Mouse (Mus musculus): Measurements from ENCODE around the gene Foxj1. TPM values are rescaled to one million over a fixed set of nuclear protein-coding genes. Genes with fewer than 3 reads are reported as not detected.

Foxj1 gene
- polyA plus RNA-seq, 1 experiment from 2014 or later, result 2.9 TPM

DNA sequence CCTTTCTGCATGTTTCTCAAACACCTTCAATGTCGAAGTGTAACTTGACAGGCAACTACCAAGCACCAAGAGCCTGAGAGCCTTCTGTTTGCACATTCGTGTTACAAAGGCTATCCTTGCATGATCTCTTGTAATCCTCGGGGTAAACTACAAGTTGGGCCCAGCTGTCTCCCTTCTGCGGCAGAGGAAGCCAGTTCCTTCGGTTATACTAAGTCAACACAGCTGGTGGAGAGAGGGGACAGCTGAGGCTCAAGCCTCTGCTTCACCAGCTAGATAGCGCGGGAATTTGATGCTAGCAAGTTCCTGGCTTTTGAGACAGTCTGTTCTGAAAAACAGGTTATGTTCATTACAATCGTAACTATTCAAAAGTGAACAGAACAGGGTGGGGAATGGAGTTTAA lies 22.8 kb downstream of the Foxj1 start:
- no peaks in the 10 kb centered on the region; the same call in 1 of the 2 replicates for H3K27me3 ChIP-seq
- no peak overlapping the region for H3K9ac ChIP-seq
- 0 out of 2 replicates have a peak, but pooled peaks have one; percentile 52 for ATAC-seq (replicated peaks; ENCODE audit: low FRiP score)
- peaks cover 5% of the 10 kb centered on the region; the same call in 1 of the 2 replicates for H3K4me1 ChIP-seq
- H3K27ac ChIP-seq, result no peak overlapping the region
- 43% methylated on average over 8 of the region's 8 CpGs for WGBS
- H3K4me2 ChIP-seq, result no peak overlapping the region
- H3K4me3 ChIP-seq (replicated peaks), result no peak overlapping the region
- no peaks in the 10 kb centered on the region for H3K36me3 ChIP-seq
- H3K9me3 ChIP-seq (replicated peaks), result no peaks in the 10 kb centered on the region

- 52% methylated on average over 8 of the region's 8 CpGs for WGBS
- H3K4me2 ChIP-seq, result no peak overlapping the region
- no peaks in the 10 kb centered on the region for H3K36me3 ChIP-seq
- H3K9me3 ChIP-seq (replicated peaks), result no peaks in the 10 kb centered on the region
- H3K4me3 ChIP-seq (replicated peaks), result no peak overlapping the region
- no peaks in the 10 kb centered on the region; the same call in 1 of the 2 replicates for H3K27me3 ChIP-seq
- H3K9ac ChIP-seq, result no peak overlapping the region
- H3K27ac ChIP-seq, result no peak overlapping the region
- H3K4me1 ChIP-seq, result peaks cover 11% of the 10 kb centered on the region
- no peak for ATAC-seq (replicated peaks; ENCODE audit: low FRiP score)
Measured at GRCm38 (mm10) chr11:116311169-116311568, 24.0 kb downstream of the Foxj1 start.

GRCm38 (mm10) chr11:116309601-116310000 lies 25.6 kb downstream of the Foxj1 start:
- no peak overlapping the region for H3K4me3 ChIP-seq (replicated peaks)
- H3K9ac ChIP-seq, result no peak overlapping the region
- H3K4me1 ChIP-seq, result peaks cover 16% of the 10 kb centered on the region
- H3K27me3 ChIP-seq, result no peaks in the 10 kb centered on the region; the same call in 1 of the 2 replicates
- peaks cover 8% of the 10 kb centered on the region for H3K36me3 ChIP-seq
- 72% methylated on average over 3 of the region's 3 CpGs for WGBS
- no peak for ATAC-seq (replicated peaks; ENCODE audit: low FRiP score)
- no peak overlapping the region for H3K27ac ChIP-seq
- H3K4me2 ChIP-seq, result no peak overlapping the region
- H3K9me3 ChIP-seq (replicated peaks), result no peaks in the 10 kb centered on the region

DNA sequence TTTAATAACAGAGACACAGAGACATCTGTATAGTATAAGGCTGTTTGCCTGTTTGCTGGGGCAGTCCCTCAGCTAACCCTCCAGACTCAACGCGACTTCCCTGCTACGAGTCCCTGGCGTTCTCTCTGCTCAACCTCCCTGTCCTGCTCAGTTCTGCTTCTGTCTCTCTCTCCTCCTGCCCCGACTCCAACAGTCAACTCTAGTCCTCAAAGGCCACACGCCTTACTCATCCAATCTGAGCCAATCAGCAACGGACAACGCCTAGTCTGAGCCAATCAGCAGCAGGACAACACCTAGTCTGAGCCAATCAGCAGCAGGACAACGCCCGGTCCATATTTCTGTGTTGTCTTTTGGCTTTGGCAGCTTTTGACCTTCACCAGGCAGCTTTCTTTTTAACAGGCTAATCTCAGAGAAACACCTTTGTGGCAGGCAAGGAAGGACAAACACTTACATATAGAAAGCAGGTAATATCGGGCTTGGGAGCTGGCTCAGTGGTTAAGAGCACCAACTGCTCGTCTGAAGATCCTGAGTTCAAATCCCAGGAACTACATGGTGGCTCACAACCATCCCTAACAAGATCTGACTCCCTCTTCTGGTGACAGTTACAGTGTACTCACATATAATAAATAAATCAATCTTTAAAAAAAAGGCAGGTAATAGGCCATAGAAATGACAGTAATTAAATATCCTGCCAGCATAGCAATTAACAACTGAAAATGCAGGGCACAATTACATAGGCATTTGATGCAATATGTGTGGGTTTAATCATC lies 27.3 kb downstream of the Foxj1 start:
- H3K4me3 ChIP-seq (replicated peaks), result no peak overlapping the region
- H3K4me1 ChIP-seq, result peaks cover 16% of the 10 kb centered on the region
- no peaks in the 10 kb centered on the region; the same call in 1 of the 2 replicates for H3K27me3 ChIP-seq
- H3K9ac ChIP-seq, result no peak overlapping the region
- ATAC-seq (replicated peaks; ENCODE audit: low FRiP score), result no peak
- no peak overlapping the region for H3K27ac ChIP-seq
- H3K9me3 ChIP-seq (replicated peaks), result no peaks in the 10 kb centered on the region
- H3K36me3 ChIP-seq, result peaks cover 25% of the 10 kb centered on the region
- no peak overlapping the region for H3K4me2 ChIP-seq
- 92% methylated on average over 12 of the region's 12 CpGs for WGBS

DNA sequence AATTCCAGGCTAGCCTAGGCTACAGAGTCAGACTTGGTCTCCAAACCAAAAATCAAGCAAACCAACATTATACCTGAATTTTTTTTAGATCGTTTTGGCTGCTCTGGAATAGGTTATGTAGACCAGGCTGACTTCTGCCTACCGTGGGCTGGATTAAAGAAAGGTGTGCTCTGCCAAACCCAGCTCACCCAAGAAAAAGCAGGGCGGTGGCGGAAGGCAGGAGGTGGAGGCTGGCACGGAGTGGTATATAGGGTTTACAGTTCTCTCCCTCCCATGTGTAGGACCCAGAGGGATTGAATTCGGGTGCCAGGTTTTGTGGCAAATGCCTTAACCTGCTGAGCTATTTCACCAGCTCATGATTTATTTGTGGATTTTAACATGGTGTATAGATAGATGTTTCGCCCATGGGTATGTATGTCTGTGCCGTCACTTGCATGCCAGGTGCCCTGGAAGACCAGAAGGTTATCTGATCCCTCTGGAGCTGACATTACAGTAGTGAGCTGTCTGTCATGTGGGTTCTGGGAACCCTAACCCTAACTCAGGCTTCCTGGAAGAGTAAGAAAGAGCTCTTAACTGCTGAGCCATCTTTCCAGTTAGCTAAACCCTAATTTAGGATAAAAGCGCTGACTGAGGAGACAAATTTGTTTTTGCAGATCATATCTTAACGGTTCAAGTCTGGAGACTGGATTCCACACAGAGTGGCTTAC lies 28.0 kb downstream of the Foxj1 start, which contains the start of gene Exoc7:
Exoc7 (minus strand) TSS at position 215 of the 707 bp plus-strand sequence.
- peak; percentile 3; the same call in 1 of the 2 replicates for ATAC-seq (replicated peaks; ENCODE audit: low FRiP score)
- Histone ChIP-seq H3K4me2 (peak within 1 kb of the TSS; percentile 62), H3K9me3 (replicated peaks) (no peaks in the 10 kb centered on the region), H3K4me3 (replicated peaks) (peak within 1 kb of the TSS; percentile 62), H3K9ac (peak within 1 kb of the TSS; percentile 70), H3K27me3 (no peaks in the 10 kb centered on the region; the same call in 1 of the 2 replicates), H3K36me3 (peaks cover 33% of the 10 kb centered on the region), H3K4me1 (peaks cover 14% of the 10 kb centered on the region), H3K27ac (no peak within 1 kb of the TSS)
- 80% methylated on average over 10 of the region's 10 CpGs for whole genome bisulfite sequencing

GRCm38 (mm10) chr11:116306126-116306982 lies 28.8 kb downstream of the Foxj1 start:
- Histone ChIP-seq H3K4me3 (replicated peaks) (peak overlapping the region; percentile 62), H3K9ac (peak overlapping the region; percentile 70), H3K4me2 (peak overlapping the region; percentile 62), H3K36me3 (peaks cover 41% of the 10 kb centered on the region), H3K9me3 (replicated peaks) (no peaks in the 10 kb centered on the region), H3K27ac (no peak overlapping the region), H3K4me1 (peaks cover 14% of the 10 kb centered on the region), H3K27me3 (no peaks in the 10 kb centered on the region; the same call in 1 of the 2 replicates)
- peak; percentile 91 for ATAC-seq (replicated peaks; ENCODE audit: low FRiP score)
- WGBS, result 2% methylated on average over 53 of the region's 53 CpGs

GRCm38 (mm10) chr11:116305423-116305822 lies 29.8 kb downstream of the Foxj1 start:
- ATAC-seq (replicated peaks; ENCODE audit: low FRiP score), result no peak
- WGBS, result 95% methylated on average over 2 of the region's 2 CpGs

DNA sequence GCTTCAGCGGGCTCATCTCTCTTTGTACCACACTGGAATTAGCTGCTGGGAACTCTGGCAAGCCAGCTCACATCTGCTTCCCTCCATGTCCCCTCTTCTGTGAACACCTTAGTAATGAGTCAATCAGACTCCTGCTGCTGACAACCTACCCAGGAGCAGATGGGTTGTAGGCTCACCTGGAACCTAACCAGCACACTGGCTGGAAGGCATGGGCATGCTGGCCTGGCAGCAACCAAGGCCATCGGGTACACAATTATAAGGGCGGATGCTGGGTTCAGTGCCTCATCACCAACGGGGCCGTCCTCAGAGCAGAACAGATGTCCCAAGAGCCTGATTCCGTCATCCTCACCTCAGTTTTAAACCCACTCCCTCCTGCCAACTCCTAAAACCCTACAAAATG lies 36.6 kb downstream of the Foxj1 start:
- no peaks in the 10 kb centered on the region for H3K27me3 ChIP-seq
- 0 out of 2 replicates have a peak, but pooled peaks cover 2% of the 10 kb centered on the region for H3K4me1 ChIP-seq
- 93% methylated on average over 6 of the region's 6 CpGs for WGBS
- ATAC-seq (replicated peaks; ENCODE audit: low FRiP score), result no peak
- H3K27ac ChIP-seq, result no peak overlapping the region
- no peak overlapping the region for H3K4me2 ChIP-seq
- no peak overlapping the region for H3K4me3 ChIP-seq (replicated peaks)
- H3K36me3 ChIP-seq, result peaks cover 87% of the 10 kb centered on the region
- no peak overlapping the region for H3K9ac ChIP-seq
- H3K9me3 ChIP-seq (replicated peaks), result no peaks in the 10 kb centered on the region

More at GRCm38 (mm10) chr11:116305423-116305822, 29.8 kb downstream of the Foxj1 start:
- Histone ChIP-seq H3K27me3 (no peaks in the 10 kb centered on the region; the same call in 1 of the 2 replicates), H3K4me1 (peaks cover 14% of the 10 kb centered on the region), H3K27ac (no peak overlapping the region), H3K4me2 (peak overlapping the region; percentile 62), H3K36me3 (peaks cover 50% of the 10 kb centered on the region), H3K9me3 (replicated peaks) (no peaks in the 10 kb centered on the region), H3K9ac (peak overlapping the region; percentile 70; the same call in 1 of the 2 replicates), H3K4me3 (replicated peaks) (peak overlapping the region; percentile 62)

DNA sequence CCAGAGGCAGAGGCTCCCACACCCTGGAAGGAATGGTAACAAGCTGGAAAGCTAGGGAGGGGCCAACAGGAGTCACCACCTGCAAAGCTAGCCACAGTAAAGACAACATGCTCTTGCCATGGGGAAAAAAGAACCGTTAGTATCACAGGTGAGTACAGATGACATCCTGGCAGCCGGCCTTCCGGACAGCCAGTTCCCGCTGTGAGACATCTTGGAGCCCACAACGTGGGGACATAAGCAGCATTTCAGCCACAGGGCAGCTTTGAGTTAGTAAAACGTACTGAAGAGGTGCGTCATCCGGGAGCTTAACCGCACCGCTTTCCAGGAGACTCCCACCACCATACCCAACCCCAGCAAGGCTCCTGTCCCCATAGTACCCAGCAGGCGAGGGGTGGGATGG lies 37.0 kb downstream of the Foxj1 start:
- WGBS, result 88% methylated on average over 11 of the region's 11 CpGs
- H3K4me2 ChIP-seq, result no peak overlapping the region
- H3K4me3 ChIP-seq (replicated peaks), result no peak overlapping the region
- H3K9ac ChIP-seq, result no peak overlapping the region
- no peak for ATAC-seq (replicated peaks; ENCODE audit: low FRiP score)
- H3K36me3 ChIP-seq, result peaks cover 85% of the 10 kb centered on the region
- H3K4me1 ChIP-seq, result 0 out of 2 replicates have a peak, but pooled peaks cover 2% of the 10 kb centered on the region
- no peaks in the 10 kb centered on the region for H3K9me3 ChIP-seq (replicated peaks)
- no peak overlapping the region for H3K27ac ChIP-seq
- H3K27me3 ChIP-seq, result no peaks in the 10 kb centered on the region

DNA sequence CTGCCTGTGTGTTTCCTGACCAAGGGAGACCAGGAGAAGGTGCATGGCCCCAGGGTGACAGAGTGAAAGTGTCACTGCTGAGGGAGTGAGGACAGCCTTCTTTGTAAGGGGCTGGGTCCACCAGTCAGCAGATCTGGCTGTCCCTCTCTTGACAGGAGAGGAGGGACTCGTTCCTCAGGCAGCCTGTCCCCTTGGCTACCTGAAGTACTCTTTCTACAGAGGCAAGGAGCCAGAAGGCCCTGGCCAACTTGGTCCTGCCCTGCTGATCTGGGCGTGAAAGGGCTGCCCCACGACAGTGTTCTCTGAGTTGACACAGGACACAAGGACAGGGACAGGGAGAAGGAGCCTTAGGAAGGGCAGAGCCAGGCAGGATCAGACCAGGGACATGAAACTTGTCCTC lies 38.2 kb downstream of the Foxj1 start:
- ATAC-seq (replicated peaks; ENCODE audit: low FRiP score), result no peak
- Histone ChIP-seq H3K36me3 (peaks cover 85% of the 10 kb centered on the region), H3K9ac (no peak overlapping the region), H3K4me3 (replicated peaks) (no peak overlapping the region), H3K4me1 (0 out of 2 replicates have a peak, but pooled peaks cover 2% of the 10 kb centered on the region), H3K27ac (no peak overlapping the region), H3K27me3 (no peaks in the 10 kb centered on the region), H3K9me3 (replicated peaks) (no peaks in the 10 kb centered on the region), H3K4me2 (no peak overlapping the region)
- 84% methylated on average over 3 of the region's 3 CpGs for WGBS

DNA sequence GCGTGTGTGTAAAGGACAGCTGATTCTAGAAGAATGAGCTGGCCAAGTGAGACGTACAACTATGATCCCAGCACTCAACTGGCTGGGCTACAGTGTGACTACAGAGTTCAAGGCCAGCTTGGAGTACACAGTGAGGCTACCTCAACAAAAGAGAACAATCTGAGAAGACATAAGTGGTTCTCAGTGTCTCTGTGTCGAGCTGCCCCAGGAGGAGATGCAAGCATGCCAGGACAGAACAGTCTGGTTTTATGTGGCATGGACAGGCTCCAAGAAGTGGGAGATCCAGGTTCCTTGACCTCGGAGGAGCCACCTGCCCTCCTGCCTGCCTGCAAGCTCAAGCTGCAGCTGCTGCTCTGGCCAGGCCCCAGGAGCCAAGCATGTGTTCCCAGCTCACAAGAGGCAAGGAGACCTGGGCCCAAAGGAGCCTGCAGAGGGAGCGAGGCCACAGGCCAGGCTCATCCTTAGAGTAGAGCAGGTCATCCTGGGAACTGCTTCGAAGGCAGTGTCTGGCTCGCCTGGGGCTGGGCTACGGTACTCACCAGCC lies 38.9 kb downstream of the Foxj1 start:
- peaks cover 85% of the 10 kb centered on the region for H3K36me3 ChIP-seq

More for the DNA sequence above, 38.9 kb downstream of the Foxj1 start:
- no peak overlapping the region for H3K9ac ChIP-seq
- no peak overlapping the region for H3K4me3 ChIP-seq (replicated peaks)
- 87% methylated on average over 8 of the region's 8 CpGs for WGBS
- no peak for ATAC-seq (replicated peaks; ENCODE audit: low FRiP score)
- H3K4me1 ChIP-seq, result 0 out of 2 replicates have a peak, but pooled peaks cover 2% of the 10 kb centered on the region
- no peaks in the 10 kb centered on the region for H3K27me3 ChIP-seq
- H3K27ac ChIP-seq, result no peak overlapping the region
- H3K4me2 ChIP-seq, result no peak overlapping the region
- H3K9me3 ChIP-seq (replicated peaks), result no peaks in the 10 kb centered on the region
